19 mouse cellular contexts compared by ENCODE assay signal in genomic region chr5:140391435-140391834, GRCm38 (mm10). TPM values are rescaled to one million over a fixed set of nuclear protein-coding genes. Genes with fewer than 3 reads are reported as not detected.
DNase-seq lines count a peak whose midpoint lies in the region; ATAC-seq lines count a peak whose summit lies in the region.
"Had no signal": no experiment of that assay in that cellular context is flagged by ENCODE, and none has a peak within 500 bp of the region (broad histone marks: within the 10 kb centered on the region; RNA-seq: fewer than 3 reads in every experiment).

No protein-coding gene starts in this region.

- no peaks in the 10 kb centered on the region for H3K9me3 ChIP-seq in forebrain, embryonic 13.5 days (replicated peaks)
- H3K9me3 ChIP-seq: embryonic facial prominence, embryonic 10.5 days; embryonic facial prominence, embryonic 12.5 days had no signal

- peaks cover 25% of the 10 kb centered on the region for H3K79me2 ChIP-seq in macrophage (ENCODE audit: inconsistent target)

- H3K27ac ChIP-seq in macrophage = peak overlapping the region; percentile 100
- no peak overlapping the region for H3K27ac ChIP-seq in forebrain, embryonic 13.5 days
- H3K27ac ChIP-seq: embryonic facial prominence, embryonic 10.5 days; embryonic facial prominence, embryonic 12.5 days had no signal

- DNase-seq in adrenal gland, adult 8-10 months = peak; percentile 32
- DNase-seq in adrenal gland, postnatal 25 days = no peak
- DNase-seq in heart, adult 11 months = peak; percentile 56
- DNase-seq in heart, adult 18-20 months = no peak
- peak; percentile 10 to 32 for DNase-seq in adrenal gland, postnatal 36 days
- DNase-seq in kidney, postnatal 25 days = no peak
- DNase-seq: cerebellum, adult 11-12 months; cerebellum, adult 2 months; cerebellum, adult 9-10 months; cerebellum, postnatal 10 days; cerebellum, postnatal 25 days had no signal

- no peak overlapping the region for H3K4me3 ChIP-seq in macrophage (ENCODE audit: inconsistent target)
- H3K4me3 ChIP-seq in forebrain, embryonic 13.5 days = no peak overlapping the region
- H3K4me3 ChIP-seq: embryonic facial prominence, embryonic 10.5 days; embryonic facial prominence, embryonic 12.5 days had no signal

- whole genome bisulfite sequencing in macrophage (ENCODE audit: missing documents) = 88% methylated on average over 1 of the region's 1 CpGs
- 69% methylated on average over 1 of the region's 1 CpGs for WGBS in forebrain, embryonic 13.5 days

- no peak overlapping the region for H3K4me2 ChIP-seq in forebrain, embryonic 13.5 days
- H3K4me2 ChIP-seq: embryonic facial prominence, embryonic 12.5 days had no signal

- H3K9ac ChIP-seq in forebrain, embryonic 13.5 days = no peak overlapping the region
- H3K9ac ChIP-seq: embryonic facial prominence, embryonic 12.5 days had no signal

- no peaks in the 10 kb centered on the region for H3K27me3 ChIP-seq in forebrain, embryonic 13.5 days
- H3K27me3 ChIP-seq: embryonic facial prominence, embryonic 12.5 days had no signal

- ATAC-seq in forebrain, embryonic 13.5 days = no peak
- ATAC-seq: forebrain, embryonic 14.5 days; forebrain, embryonic 16.5 days had no signal

- H3K36me3 ChIP-seq in macrophage (ENCODE audit: inconsistent target) = no peaks in the 10 kb centered on the region
- no peaks in the 10 kb centered on the region for H3K36me3 ChIP-seq in forebrain, embryonic 13.5 days (ENCODE audit: poor library complexity, severe bottlenecking)
- H3K36me3 ChIP-seq: embryonic facial prominence, embryonic 10.5 days; embryonic facial prominence, embryonic 12.5 days had no signal

- H3K4me1 ChIP-seq in forebrain, embryonic 13.5 days = peaks cover 17% of the 10 kb centered on the region

RNA-seq across cellular contexts. Expression of gene Snx8, which starts 2.4 kb away (rescaled TPM):
- total RNA-seq in adrenal gland, adult 8-10 months (2022) = 10 to 100 TPM; 14.8 to 21.0 (median 18.5) TPM
- 18.0 and 18.4 TPM in 2 replicates for total RNA-seq in adrenal gland, postnatal 25 days (2021)
- 10 to 100 TPM; 15.3 to 17.3 TPM for total RNA-seq in heart, adult 18-20 months (2021)
- total RNA-seq in adrenal gland, postnatal 36 days (2021) = 10 to 100 TPM; 16.7 to 20.7 TPM
- 100 to 1,000 TPM; 134 to 541 (median 284) TPM for total RNA-seq in macrophage (2018; cell fraction: chromatin; rRNA removed)
- total RNA-seq in macrophage (2018; cell fraction: cytosol; rRNA removed) = 100 to 1,000 TPM in 21 of 26 experiments, 10 to 100 TPM in 5; 75.9 to 180 (median 115) TPM
- 100 to 1,000 TPM in 25 of 26 experiments, 10 to 100 TPM in 1; 96.7 to 394 (median 191) TPM for total RNA-seq in macrophage (2018; cell fraction: nucleus; rRNA removed)
- 71.9 to 180 TPM (median 142 TPM) in 3 replicates for polyA plus RNA-seq in macrophage (2018)
- 17.6 and 20.6 TPM in 2 replicates for polyA plus RNA-seq in forebrain, embryonic 13.5 days (2015; fragmentation: Nextera tagmentation; extraction: Ambion mirVana)

RNA-seq across cellular contexts. Expression of gene Eif3b, which starts 27.7 kb away (rescaled TPM):
- 100 to 1,000 TPM; 162 to 201 (median 183) TPM for total RNA-seq in adrenal gland, adult 8-10 months (2022)
- total RNA-seq in adrenal gland, postnatal 25 days (2021) = 159 and 237 TPM in 2 replicates
- total RNA-seq in heart, adult 18-20 months (2021) = 10 to 100 TPM; 97.4 to 97.6 TPM
- 100 to 1,000 TPM; 175 to 197 TPM for total RNA-seq in adrenal gland, postnatal 36 days (2021)
- total RNA-seq in macrophage (2018; cell fraction: chromatin; rRNA removed) = 100 to 1,000 TPM in 16 of 26 experiments, 10 to 100 TPM in 10; 32.3 to 211 (median 116) TPM
- 100 to 1,000 TPM; 111 to 193 (median 155) TPM for total RNA-seq in macrophage (2018; cell fraction: cytosol; rRNA removed)
- 100 to 1,000 TPM in 13 of 26 experiments, 10 to 100 TPM in 13; 51.1 to 167 (median 99.4) TPM for total RNA-seq in macrophage (2018; cell fraction: nucleus; rRNA removed)
- polyA plus RNA-seq in macrophage (2018) = 108 to 268 TPM (median 204 TPM) in 3 replicates
- polyA plus RNA-seq in forebrain, embryonic 13.5 days (2015; fragmentation: Nextera tagmentation; extraction: Ambion mirVana) = 84.0 and 95.0 TPM in 2 replicates

RNA-seq across cellular contexts. Expression of gene Gm4869, which starts 54.0 kb away (rescaled TPM):
- total RNA-seq in adrenal gland, adult 8-10 months (2022) = under 1 TPM in 3 of 4 experiments, not detected in 1; 0.15 to 0.24 (median 0.22) TPM
- total RNA-seq in adrenal gland, postnatal 25 days (2021) = 0.27 TPM in 1 of 2 replicates, not detected in the other
- total RNA-seq in heart, adult 18-20 months (2021) = not detected
- under 1 TPM in 1 of 2 experiments, not detected in 1; 0.16 TPM for total RNA-seq in adrenal gland, postnatal 36 days (2021)
- total RNA-seq in macrophage (2018; cell fraction: chromatin; rRNA removed) = under 1 TPM in 1 of 26 experiments, not detected in 25; 0.29 TPM
- not detected for total RNA-seq in macrophage (2018; cell fraction: cytosol; rRNA removed)
- not detected for total RNA-seq in macrophage (2018; cell fraction: nucleus; rRNA removed)
- polyA plus RNA-seq in macrophage (2018) = not detected in 3 replicates
- not detected in 2 replicates for polyA plus RNA-seq in forebrain, embryonic 13.5 days (2015; fragmentation: Nextera tagmentation; extraction: Ambion mirVana)
- total RNA-seq: MEL had no signal
- polyA plus RNA-seq: cerebellum, adult 2 months; embryonic facial prominence, embryonic 10.5 days; forebrain, embryonic 11.5 days; forebrain, embryonic 14.5 days; forebrain, embryonic 16.5 days had no signal

RNA-seq across cellular contexts. Expression of gene Mrm2, which starts 59.7 kb away (rescaled TPM):
- 10 to 100 TPM; 18.8 to 22.4 (median 21.2) TPM for total RNA-seq in adrenal gland, adult 8-10 months (2022)
- total RNA-seq in adrenal gland, postnatal 25 days (2021) = 17.8 and 18.4 TPM in 2 replicates
- 10 to 100 TPM; 13.7 to 14.4 TPM for total RNA-seq in heart, adult 18-20 months (2021)
- 10 to 100 TPM; 13.7 to 15.6 TPM for total RNA-seq in adrenal gland, postnatal 36 days (2021)
- 100 to 1,000 TPM in 1 of 26 experiments, 10 to 100 TPM in 20, 1 to 10 TPM in 5; 4.4 to 121 (median 14.7) TPM for total RNA-seq in macrophage (2018; cell fraction: chromatin; rRNA removed)
- total RNA-seq in macrophage (2018; cell fraction: cytosol; rRNA removed) = 1 to 10 TPM in 25 of 26 experiments, under 1 TPM in 1; 0.71 to 7.8 (median 5.9) TPM
- 10 to 100 TPM in 16 of 26 experiments, 1 to 10 TPM in 10; 5.8 to 79.6 (median 11.5) TPM for total RNA-seq in macrophage (2018; cell fraction: nucleus; rRNA removed)
- 7.2 to 10.1 TPM (median 8.1 TPM) in 3 replicates for polyA plus RNA-seq in macrophage (2018)
- 20.8 and 21.8 TPM in 2 replicates for polyA plus RNA-seq in forebrain, embryonic 13.5 days (2015; fragmentation: Nextera tagmentation; extraction: Ambion mirVana)

Comparison
In these comparisons a context has a peak if more than half of its experiments do, and no peak if none do; other contexts are left out.
1. DNase-seq: peak in adrenal gland, adult 8-10 months (single experiment), heart, adult 11 months (single experiment) and adrenal gland, postnatal 36 days (2 of 2); none in adrenal gland, postnatal 25 days (single experiment), heart, adult 18-20 months (0 of 2) and kidney, postnatal 25 days (0 of 2).